ENCODE assay signal across 23 mouse cellular contexts in the genomic region with DNA sequence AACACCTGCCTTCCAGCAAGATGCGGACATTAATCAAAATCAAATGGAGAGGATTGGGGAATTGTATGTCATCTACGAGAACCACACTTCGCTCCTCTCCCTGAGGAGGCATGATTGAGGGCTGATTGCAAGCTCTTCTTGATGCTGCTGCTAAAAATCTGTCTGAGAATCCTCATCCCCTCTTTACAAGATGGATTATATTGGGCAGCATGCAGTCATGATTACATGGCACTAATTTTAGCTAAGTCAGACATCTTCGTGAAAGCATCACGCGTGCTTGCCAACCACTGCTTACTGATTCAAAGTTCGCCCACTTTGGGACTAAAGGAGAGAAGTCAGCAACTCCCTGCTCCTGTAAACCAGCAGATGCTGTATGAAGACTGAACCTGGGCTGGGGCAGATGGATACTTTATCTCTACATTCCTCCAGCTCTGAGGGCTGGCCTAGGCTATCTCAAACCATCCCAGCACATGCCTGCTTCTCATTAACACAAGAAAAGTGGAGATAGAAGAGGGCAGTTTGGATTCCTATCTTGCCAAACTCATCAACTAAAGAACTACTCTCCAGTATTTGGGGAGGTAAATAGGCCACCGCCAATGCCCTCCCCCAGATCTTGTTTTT.
A peak's percentile ranks its signal among the peaks of the same experiment; 100 is the strongest.
DNase-seq lines count a peak whose midpoint lies in the region; ATAC-seq and TF ChIP-seq lines count a peak whose summit lies in the region.
"Had no signal": no experiment of that assay in that cellular context is flagged by ENCODE, and none has a peak within 500 bp of the region (broad histone marks: within the 10 kb centered on the region; RNA-seq: fewer than 3 reads in every experiment).

No protein-coding gene starts in this region.

- no peaks in the 10 kb centered on the region for H3K4me1 ChIP-seq in forebrain, postnatal 0 days (ENCODE audit: insufficient read depth)
- H3K4me1 ChIP-seq in forebrain, embryonic 12.5 days: no peaks in the 10 kb centered on the region; the same call in 1 of the 2 replicates
- H3K4me1 ChIP-seq in liver, embryonic 13.5 days (replicated peaks): peaks cover 69% of the 10 kb centered on the region

- H3K4me3 ChIP-seq in forebrain, postnatal 0 days (ENCODE audit: low read depth, low read length): no peak overlapping the region
- no peak overlapping the region for H3K4me3 ChIP-seq in forebrain, embryonic 12.5 days (replicated peaks)
- no peak overlapping the region for H3K4me3 ChIP-seq in liver, embryonic 13.5 days (replicated peaks)
- H3K4me3 ChIP-seq: forebrain, embryonic 10.5 days; heart, embryonic 12.5 days; limb, embryonic 10.5 days; midbrain, embryonic 10.5 days had no signal

- TF ChIP-seq CTCF in forebrain, postnatal 0 days (IDR thresholded peaks at IDR 0.05; ENCODE audit: low read depth): no peak

- no peaks in the 10 kb centered on the region for H3K27me3 ChIP-seq in forebrain, postnatal 0 days (ENCODE audit: insufficient read depth, low read length)
- H3K27me3 ChIP-seq in forebrain, embryonic 12.5 days: no peaks in the 10 kb centered on the region
- no peaks in the 10 kb centered on the region for H3K27me3 ChIP-seq in liver, embryonic 13.5 days

- 92% methylated on average over 8 of the region's 8 CpGs for WGBS in forebrain, postnatal 0 days
- 92% methylated on average over 8 of the region's 8 CpGs for WGBS in forebrain, embryonic 12.5 days
- 75% methylated on average over 8 of the region's 8 CpGs for WGBS in liver, embryonic 13.5 days (ENCODE audit: insufficient replicate concordance)

- no peak for ATAC-seq in forebrain, postnatal 0 days
- no peak for ATAC-seq in forebrain, embryonic 12.5 days (ENCODE audit: low FRiP score)
- peak; percentile 75 for ATAC-seq in liver, embryonic 13.5 days (ENCODE audit: low read depth)
- ATAC-seq: intestine, postnatal 0 days; Patski had no signal

- H3K4me2 ChIP-seq in forebrain, postnatal 0 days (ENCODE audit: low read depth): no peak overlapping the region
- no peak overlapping the region for H3K4me2 ChIP-seq in forebrain, embryonic 12.5 days
- H3K4me2 ChIP-seq in liver, embryonic 13.5 days: no peak overlapping the region
- H3K4me2 ChIP-seq: heart, embryonic 12.5 days; hindbrain, embryonic 14.5 days had no signal

- H3K9me3 ChIP-seq in forebrain, postnatal 0 days (ENCODE audit: low read length): 0 out of 2 replicates have a peak, but pooled peaks cover 8% of the 10 kb centered on the region
- H3K9me3 ChIP-seq in forebrain, embryonic 12.5 days: peaks cover 8% of the 10 kb centered on the region
- H3K9me3 ChIP-seq in liver, embryonic 13.5 days (replicated peaks): 0 out of 2 replicates have a peak, but pooled peaks cover 6% of the 10 kb centered on the region
- H3K9me3 ChIP-seq: limb, embryonic 10.5 days had no signal

- no peak overlapping the region for H3K9ac ChIP-seq in forebrain, postnatal 0 days
- H3K9ac ChIP-seq in forebrain, embryonic 12.5 days: no peak overlapping the region
- H3K9ac ChIP-seq in liver, embryonic 13.5 days: peak overlapping the region; percentile 31
- H3K9ac ChIP-seq: heart, embryonic 12.5 days; hindbrain, embryonic 14.5 days had no signal

- H3K36me3 ChIP-seq in forebrain, postnatal 0 days (ENCODE audit: insufficient read depth): no peaks in the 10 kb centered on the region
- no peaks in the 10 kb centered on the region for H3K36me3 ChIP-seq in forebrain, embryonic 12.5 days (replicated peaks)
- H3K36me3 ChIP-seq in liver, embryonic 13.5 days: no peaks in the 10 kb centered on the region
- H3K36me3 ChIP-seq: forebrain, embryonic 10.5 days; heart, embryonic 12.5 days; limb, embryonic 10.5 days; midbrain, embryonic 10.5 days had no signal

- no peak overlapping the region for H3K27ac ChIP-seq in forebrain, postnatal 0 days (ENCODE audit: low read depth, low read length)
- no peak overlapping the region for H3K27ac ChIP-seq in forebrain, embryonic 12.5 days
- peak overlapping the region; percentile 97 for H3K27ac ChIP-seq in liver, embryonic 13.5 days
- H3K27ac ChIP-seq: forebrain, embryonic 10.5 days; hindbrain, embryonic 14.5 days; kidney, postnatal 0 days; limb, embryonic 10.5 days; midbrain, embryonic 10.5 days had no signal

- DNase-seq in forebrain, postnatal 0 days: peak; percentile 3
- DNase-seq in spleen, postnatal 36 days (ENCODE audit: low spot score in 2 of 2): peak; percentile 17 to 33
- DNase-seq in spleen, adult 18-20 months: no peak
- DNase-seq in liver, embryonic 13.5 days: peak; percentile 72
- DNase-seq in telencephalon, adult 2 months (ENCODE audit: low read depth, low spot score): peak; percentile 41
- DNase-seq in adrenal gland, adult 2 months: no peak
- DNase-seq in thymus, postnatal 0 days (ENCODE audit: low spot score): no peak
- DNase-seq: adrenal gland, postnatal 10 days; cerebellum, adult 11-12 months; cerebellum, postnatal 14 days; heart, postnatal 14 days; lung, adult 18-20 months; right cerebral cortex, adult 18-20 months; thymus, adult 18-20 months had no signal

Comparison
In these comparisons a context has a peak if more than half of its experiments do, and no peak if none do; other contexts are left out.
1. DNase-seq: peak in forebrain, postnatal 0 days (single experiment), spleen, postnatal 36 days (2 of 2), liver, embryonic 13.5 days (single experiment) and telencephalon, adult 2 months (single experiment); none in spleen, adult 18-20 months (0 of 2), adrenal gland, adult 2 months (single experiment) and thymus, postnatal 0 days (single experiment).